Mouse (Mus musculus) C2C12 (cell line): ENCODE results near the gene Papln. TPM values are rescaled to one million over a fixed set of nuclear protein-coding genes. Genes with fewer than 3 reads are reported as not detected.

Source experiments
- H3K27me3 ChIP-seq: one replicate; pipeline ENCODE4 v1.6.1; 2011; ENCODE audit not compliant: control insufficient read depth, insufficient read depth, insufficient read length
- H3K36me3 ChIP-seq: one replicate; pipeline ENCODE4 v1.6.1; 2011; ENCODE audit not compliant: control insufficient read depth, insufficient read depth
- H3K4me3 ChIP-seq: one replicate; pipeline ENCODE4 v1.5.1; 2011; ENCODE audit warnings: mild to moderate bottlenecking, control low read depth; ENCODE audit not compliant: poor library complexity, insufficient read depth, severe bottlenecking
- H3K79me2 ChIP-seq: one replicate; pipeline ENCODE4 v1.6.1; 2011; ENCODE audit not compliant: control insufficient read depth, insufficient read depth
- H3K79me3 ChIP-seq: one replicate; pipeline ENCODE4 v1.6.1; 2011; ENCODE audit warnings: low read depth, control low read depth
- H3ac ChIP-seq: one replicate; pipeline ENCODE3; 2011; ENCODE audit warnings: low read depth; ENCODE audit not compliant: control insufficient read depth, insufficient read length
- CEBPB ChIP-seq: IDR thresholded peaks from one replicate; pipeline ENCODE4 v1.6.1; 2011; ENCODE audit warnings: low read depth, mild to moderate bottlenecking, control low read depth, moderate library complexity
- CTCF ChIP-seq: IDR thresholded peaks from one replicate; pipeline ENCODE4 v1.5.1; 2011; ENCODE audit not compliant: control insufficient read depth, insufficient read depth, insufficient read length
- FOSL1 ChIP-seq: IDR thresholded peaks from one replicate; pipeline ENCODE4 v1.8.0; 2011; ENCODE audit warnings: mild to moderate bottlenecking, low read length; ENCODE audit not compliant: poor library complexity, insufficient read depth, severe bottlenecking
- MAX ChIP-seq: IDR thresholded peaks from one replicate; pipeline ENCODE4 v1.6.1; 2011; ENCODE audit warnings: mild to moderate bottlenecking, control low read depth
- MYOD1 ChIP-seq: IDR thresholded peaks from one replicate; pipeline ENCODE4 v1.6.1; 2011; ENCODE audit warnings: low read depth; ENCODE audit not compliant: control insufficient read depth, insufficient read length
- MYOG ChIP-seq: IDR thresholded peaks from one replicate; pipeline ENCODE4 v1.6.1; 2011; ENCODE audit not compliant: control insufficient read depth, insufficient read length; ENCODE audit errors: extremely low read depth
- USF1 ChIP-seq: IDR thresholded peaks from one replicate; pipeline ENCODE4 v1.6.1; 2011; ENCODE audit warnings: low read depth, mild to moderate bottlenecking, control low read depth, moderate library complexity
- polyA plus RNA-seq: library from polyadenylated mRNA; unstranded; fragments of >200 nt; fragmentation: generic; extraction: Trizol; gene quantifications from one replicate; pipeline ENCODE4 v1.2.1, GENCODE M21; 2012; ENCODE audit warnings: missing spikeins

Gene Papln
- polyA plus RNA-seq, 1 experiment: not detected

GRCm38 (mm10) chr12:83723037-83723436 is 40.4 kb upstream of the Papln start:
- H3K79me3 ChIP-seq: no peaks in the 10 kb centered on the region
- H3ac ChIP-seq: no peak overlapping the region
- no peak overlapping the region for H3K4me3 ChIP-seq
- TF ChIP-seq MYOG (no peak), FOSL1 (no peak), CEBPB (no peak)
- no peaks in the 10 kb centered on the region for H3K79me2 ChIP-seq
- H3K27me3 ChIP-seq: no peaks in the 10 kb centered on the region
- peaks cover 68% of the 10 kb centered on the region for H3K36me3 ChIP-seq

GRCm38 (mm10) chr12:83726510-83727308 is 36.7 kb upstream of the Papln start:
- Histone ChIP-seq H3K27me3 (no peaks in the 10 kb centered on the region), H3ac (no peak overlapping the region), H3K36me3 (peaks cover 72% of the 10 kb centered on the region), H3K79me3 (no peaks in the 10 kb centered on the region), H3K79me2 (no peaks in the 10 kb centered on the region), H3K4me3 (no peak overlapping the region)
- TF ChIP-seq FOSL1 (no peak), MAX (no peak), MYOG (no peak), CTCF (no peak), CEBPB (no peak), MYOD1 (no peak), USF1 (no peak)

DNA sequence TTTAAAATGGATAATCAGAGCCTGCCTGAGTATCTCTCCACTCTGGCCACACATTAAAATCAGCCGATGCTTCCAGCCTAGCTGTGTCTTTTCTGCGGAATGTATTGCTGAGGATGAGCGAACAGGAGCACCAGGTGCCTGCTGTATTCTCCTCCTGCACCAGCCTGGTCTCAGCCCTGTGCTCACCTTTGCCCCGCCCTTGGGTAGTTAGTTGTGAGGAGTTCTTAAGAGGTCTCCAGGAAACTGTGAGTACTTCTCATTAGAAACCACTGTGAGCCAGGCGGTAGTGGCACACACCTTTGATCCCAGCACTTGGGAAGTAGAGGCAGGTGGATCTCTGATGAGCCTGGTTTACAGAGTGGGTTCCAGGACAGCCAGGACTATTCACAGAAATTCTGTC is 31.2 kb upstream of the Papln start:
- H3K79me2 ChIP-seq: no peaks in the 10 kb centered on the region
- H3K4me3 ChIP-seq: no peak overlapping the region
- H3ac ChIP-seq: no peak overlapping the region
- peaks cover 61% of the 10 kb centered on the region for H3K36me3 ChIP-seq
- no peak for TF ChIP-seq USF1
- TF ChIP-seq MYOG: no peak
- TF ChIP-seq MAX: no peak
- TF ChIP-seq CTCF: no peak
- TF ChIP-seq CEBPB: no peak
- TF ChIP-seq FOSL1: no peak
- TF ChIP-seq MYOD1: no peak
- H3K27me3 ChIP-seq: no peaks in the 10 kb centered on the region
- no peaks in the 10 kb centered on the region for H3K79me3 ChIP-seq

DNA sequence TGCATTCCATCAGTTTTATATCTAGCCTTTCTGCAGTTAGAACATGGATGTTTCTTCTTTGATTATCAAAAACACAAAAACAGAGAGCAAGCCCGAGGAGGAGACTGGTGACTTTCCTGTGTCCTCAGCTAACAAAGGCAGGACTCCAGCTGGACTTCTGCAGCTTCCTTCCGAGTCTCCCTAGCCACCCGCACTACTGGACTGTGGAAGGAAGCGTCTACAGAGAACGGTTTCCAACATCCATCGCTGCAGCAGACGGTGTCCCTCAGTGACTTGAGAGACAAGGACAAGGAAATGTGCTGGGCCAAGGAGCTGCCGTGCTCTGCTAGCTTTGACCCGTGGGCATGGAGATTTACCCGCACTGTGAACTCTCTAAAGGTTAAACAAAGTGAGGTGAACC is 29.4 kb upstream of the Papln start:
- Histone ChIP-seq H3K79me2 (no peaks in the 10 kb centered on the region), H3K27me3 (no peaks in the 10 kb centered on the region), H3ac (no peak overlapping the region), H3K36me3 (peaks cover 43% of the 10 kb centered on the region), H3K4me3 (no peak overlapping the region), H3K79me3 (no peaks in the 10 kb centered on the region)
- TF ChIP-seq MYOG (no peak), USF1 (no peak), MAX (no peak), CTCF (no peak), FOSL1 (no peak), CEBPB (no peak), MYOD1 (no peak)

DNA sequence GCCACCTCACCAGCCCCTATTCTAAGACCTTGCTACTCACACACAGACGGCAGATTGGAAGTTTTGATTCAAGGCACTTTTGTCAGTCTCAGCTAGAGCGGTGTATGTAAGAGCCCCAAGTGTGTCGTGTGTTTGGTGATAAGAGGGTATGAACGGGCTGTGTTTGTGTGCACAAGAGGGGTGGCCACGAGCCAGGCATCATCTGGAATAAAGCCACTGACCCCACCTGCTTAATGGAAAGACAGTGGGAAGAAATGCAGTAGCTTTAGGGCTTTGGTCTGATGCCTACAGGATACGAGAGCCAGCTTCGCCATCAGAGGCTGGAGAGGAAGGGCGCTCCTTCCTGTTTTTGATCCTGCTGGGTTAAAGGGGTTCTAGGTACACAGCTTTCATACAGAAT is 27.2 kb upstream of the Papln start:
- Histone ChIP-seq H3ac (no peak overlapping the region), H3K36me3 (peaks cover 23% of the 10 kb centered on the region), H3K4me3 (no peak overlapping the region), H3K79me2 (no peaks in the 10 kb centered on the region), H3K79me3 (no peaks in the 10 kb centered on the region), H3K27me3 (no peaks in the 10 kb centered on the region)
- TF ChIP-seq FOSL1 (no peak), USF1 (no peak), MAX (no peak)

GRCm38 (mm10) chr12:83738651-83739050 is 24.8 kb upstream of the Papln start:
- H3K79me3 ChIP-seq: no peaks in the 10 kb centered on the region
- no peaks in the 10 kb centered on the region for H3K27me3 ChIP-seq
- no peak for TF ChIP-seq FOSL1
- TF ChIP-seq CTCF: no peak
- TF ChIP-seq MAX: no peak
- TF ChIP-seq MYOD1: no peak
- TF ChIP-seq USF1: no peak
- no peak for TF ChIP-seq CEBPB
- no peak for TF ChIP-seq MYOG
- no peak overlapping the region for H3K4me3 ChIP-seq
- H3K79me2 ChIP-seq: no peaks in the 10 kb centered on the region
- no peak overlapping the region for H3ac ChIP-seq
- peaks cover 12% of the 10 kb centered on the region for H3K36me3 ChIP-seq
